29 mouse cellular contexts compared by ENCODE assay signal in the genomic region with DNA sequence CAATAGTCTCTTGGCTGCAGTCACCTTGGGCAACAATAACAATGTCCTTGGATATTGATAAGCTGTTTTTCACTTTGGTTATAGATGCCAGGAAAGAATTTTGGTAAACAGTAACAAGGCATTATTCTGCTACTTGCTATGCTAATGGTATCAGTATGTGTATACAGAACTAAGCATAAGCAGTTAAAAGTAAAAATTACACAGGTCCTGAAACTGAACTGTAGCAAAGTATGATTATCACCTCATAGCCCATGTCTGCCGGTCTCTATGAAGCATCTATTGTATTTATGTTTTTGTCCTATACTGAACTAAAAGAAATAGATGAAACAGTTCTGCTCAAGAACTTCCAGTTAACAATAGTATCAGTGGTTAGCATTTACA.
A peak's percentile ranks its signal among the peaks of the same experiment; 100 is the strongest.
DNase-seq lines count a peak whose midpoint lies in the region; ATAC-seq and TF ChIP-seq lines count a peak whose summit lies in the region.
"Had no signal": no experiment of that assay in that cellular context is flagged by ENCODE, and none has a peak within 500 bp of the region (broad histone marks: within the 10 kb centered on the region; RNA-seq: fewer than 3 reads in every experiment).

No protein-coding gene starts in this region.

- H3K9me3 ChIP-seq in forebrain, embryonic 15.5 days, result no peaks in the 10 kb centered on the region
- H3K9me3 ChIP-seq in forebrain, embryonic 12.5 days, result no peaks in the 10 kb centered on the region
- H3K9me3 ChIP-seq in midbrain, embryonic 11.5 days (ENCODE audit: control insufficient read depth, low read length), result no peaks in the 10 kb centered on the region
- H3K9me3 ChIP-seq in midbrain, postnatal 0 days (ENCODE audit: low read length), result no peaks in the 10 kb centered on the region
- H3K9me3 ChIP-seq in hindbrain, embryonic 14.5 days (ENCODE audit: control insufficient read depth, low read length), result no peaks in the 10 kb centered on the region
- H3K9me3 ChIP-seq in midbrain, embryonic 15.5 days, result no peaks in the 10 kb centered on the region
- H3K9me3 ChIP-seq: heart, embryonic 13.5 days; stomach, embryonic 15.5 days had no signal

- no peaks in the 10 kb centered on the region for H3K36me3 ChIP-seq in forebrain, embryonic 15.5 days
- H3K36me3 ChIP-seq in forebrain, embryonic 12.5 days (replicated peaks), result no peaks in the 10 kb centered on the region
- no peaks in the 10 kb centered on the region for H3K36me3 ChIP-seq in midbrain, embryonic 11.5 days (ENCODE audit: control insufficient read depth, insufficient read depth, low read length)
- no peaks in the 10 kb centered on the region for H3K36me3 ChIP-seq in midbrain, postnatal 0 days (ENCODE audit: insufficient read depth, low read length)
- H3K36me3 ChIP-seq in hindbrain, embryonic 14.5 days (replicated peaks; ENCODE audit: control insufficient read depth, insufficient read depth), result no peaks in the 10 kb centered on the region
- no peaks in the 10 kb centered on the region for H3K36me3 ChIP-seq in midbrain, embryonic 15.5 days (replicated peaks)
- H3K36me3 ChIP-seq: heart, embryonic 13.5 days; stomach, embryonic 15.5 days had no signal

- H3K4me3 ChIP-seq in forebrain, embryonic 15.5 days, result no peak overlapping the region
- H3K4me3 ChIP-seq in forebrain, embryonic 12.5 days (replicated peaks), result no peak overlapping the region
- no peak overlapping the region for H3K4me3 ChIP-seq in midbrain, embryonic 11.5 days (ENCODE audit: low read depth, low read length)
- no peak overlapping the region for H3K4me3 ChIP-seq in midbrain, postnatal 0 days (ENCODE audit: low read depth, low read length)
- H3K4me3 ChIP-seq in hindbrain, embryonic 14.5 days (replicated peaks; ENCODE audit: low read length), result no peak overlapping the region
- H3K4me3 ChIP-seq in midbrain, embryonic 15.5 days, result no peak overlapping the region
- H3K4me3 ChIP-seq: gastrocnemius, adult 2 months; heart, embryonic 13.5 days; stomach, embryonic 15.5 days had no signal

- no peak overlapping the region for H3K9ac ChIP-seq in forebrain, embryonic 15.5 days (replicated peaks)
- H3K9ac ChIP-seq in forebrain, embryonic 12.5 days, result no peak overlapping the region
- H3K9ac ChIP-seq in midbrain, embryonic 11.5 days (ENCODE audit: low read length), result no peak overlapping the region
- H3K9ac ChIP-seq in midbrain, postnatal 0 days (replicated peaks; ENCODE audit: low read length, poor library complexity, severe bottlenecking), result no peak overlapping the region
- H3K9ac ChIP-seq in hindbrain, embryonic 14.5 days, result no peak overlapping the region
- H3K9ac ChIP-seq in midbrain, embryonic 15.5 days, result no peak overlapping the region
- H3K9ac ChIP-seq: heart, embryonic 13.5 days; liver, embryonic 14.5 days; stomach, embryonic 15.5 days had no signal

- ATAC-seq in forebrain, embryonic 15.5 days (replicated peaks), result no peak
- no peak for ATAC-seq in forebrain, embryonic 12.5 days (ENCODE audit: low FRiP score)
- peak; percentile 52 for ATAC-seq in midbrain, embryonic 11.5 days (ENCODE audit: low FRiP score)
- no peak for ATAC-seq in midbrain, postnatal 0 days (ENCODE audit: low FRiP score)
- peak; percentile 7; the same call in 1 of the 2 replicates for ATAC-seq in hindbrain, embryonic 14.5 days (ENCODE audit: low FRiP score)
- ATAC-seq in midbrain, embryonic 15.5 days (replicated peaks), result peak; percentile 44; the same call in 1 of the 2 replicates
- ATAC-seq: intestine, embryonic 16.5 days; Patski had no signal

- peak; percentile 87 for DNase-seq in midbrain, embryonic 11.5 days (ENCODE audit: low spot score, missing footprints)
- no peak for DNase-seq in midbrain, postnatal 0 days (ENCODE audit: low spot score)
- no peak for DNase-seq in hindbrain, embryonic 14.5 days (ENCODE audit: low spot score)
- DNase-seq in urinary bladder, postnatal 14 days (ENCODE audit: low spot score), result no peak
- DNase-seq in embryo, embryonic 9.5 days (ENCODE audit: extremely low spot score), result no peak
- DNase-seq: adrenal gland, postnatal 10 days; cerebellum, adult 8-10 months; cerebellum, postnatal 25 days; gastrocnemius, adult 2 months; gastrocnemius, postnatal 36 days; heart, adult 18-20 months; heart, postnatal 14 days; kidney, adult 8-10 months; kidney, postnatal 4 days; layer of hippocampus, postnatal 36 days; liver; lung, adult 2 months; right cerebral cortex, postnatal 25 days; thymus, postnatal 14 days had no signal

- peak overlapping the region; percentile 37; the same call in 1 of the 2 replicates for H3K27ac ChIP-seq in forebrain, embryonic 15.5 days (replicated peaks)
- no peak overlapping the region for H3K27ac ChIP-seq in forebrain, embryonic 12.5 days
- no peak overlapping the region; the same call in 1 of the 2 replicates for H3K27ac ChIP-seq in midbrain, embryonic 11.5 days (ENCODE audit: low read depth, low read length)
- no peak overlapping the region for H3K27ac ChIP-seq in midbrain, postnatal 0 days (ENCODE audit: low read depth, low read length)
- H3K27ac ChIP-seq in hindbrain, embryonic 14.5 days, result 0 out of 2 replicates have a peak overlapping the region, but pooled peaks have one; percentile 7
- H3K27ac ChIP-seq in midbrain, embryonic 15.5 days, result no peak overlapping the region
- H3K27ac ChIP-seq: gastrocnemius, adult 2 months; heart, embryonic 13.5 days; kidney, postnatal 0 days; liver, embryonic 14.5 days; macrophage; stomach, embryonic 15.5 days had no signal

- H3K27me3 ChIP-seq in forebrain, embryonic 15.5 days, result peaks cover 19% of the 10 kb centered on the region
- peaks cover 24% of the 10 kb centered on the region for H3K27me3 ChIP-seq in forebrain, embryonic 12.5 days
- no peaks in the 10 kb centered on the region for H3K27me3 ChIP-seq in midbrain, embryonic 11.5 days (ENCODE audit: control insufficient read depth, insufficient read depth, low read length)
- no peaks in the 10 kb centered on the region for H3K27me3 ChIP-seq in midbrain, postnatal 0 days (ENCODE audit: insufficient read depth, low read length)
- no peaks in the 10 kb centered on the region for H3K27me3 ChIP-seq in hindbrain, embryonic 14.5 days (ENCODE audit: control insufficient read depth, insufficient read depth, low read length)
- no peaks in the 10 kb centered on the region for H3K27me3 ChIP-seq in midbrain, embryonic 15.5 days (replicated peaks)
- H3K27me3 ChIP-seq: heart, embryonic 13.5 days; Patski; stomach, embryonic 15.5 days had no signal

- WGBS in forebrain, embryonic 15.5 days, result 13% methylated on average over 1 of the region's 1 CpGs
- 32% methylated on average over 1 of the region's 1 CpGs for WGBS in forebrain, embryonic 12.5 days
- 39% methylated on average over 1 of the region's 1 CpGs for WGBS in midbrain, embryonic 11.5 days
- 23% methylated on average over 1 of the region's 1 CpGs for WGBS in midbrain, postnatal 0 days
- WGBS in hindbrain, embryonic 14.5 days, result 37% methylated on average over 1 of the region's 1 CpGs
- 29% methylated on average over 1 of the region's 1 CpGs for WGBS in midbrain, embryonic 15.5 days

- TF ChIP-seq CTCF in midbrain, postnatal 0 days (IDR thresholded peaks at IDR 0.05), result no peak

- H3K4me2 ChIP-seq in forebrain, embryonic 15.5 days (replicated peaks), result no peak overlapping the region
- no peak overlapping the region for H3K4me2 ChIP-seq in forebrain, embryonic 12.5 days
- no peak overlapping the region for H3K4me2 ChIP-seq in midbrain, embryonic 11.5 days
- H3K4me2 ChIP-seq in midbrain, postnatal 0 days (ENCODE audit: low read depth, low read length, poor library complexity, severe bottlenecking), result no peak overlapping the region
- H3K4me2 ChIP-seq in hindbrain, embryonic 14.5 days (replicated peaks), result no peak overlapping the region
- H3K4me2 ChIP-seq in midbrain, embryonic 15.5 days, result no peak overlapping the region
- H3K4me2 ChIP-seq: heart, embryonic 13.5 days; stomach, embryonic 15.5 days had no signal

- H3K4me1 ChIP-seq in forebrain, embryonic 15.5 days, result peaks cover 17% of the 10 kb centered on the region
- peaks cover 16% of the 10 kb centered on the region for H3K4me1 ChIP-seq in forebrain, embryonic 12.5 days
- peaks cover 5% of the 10 kb centered on the region; the same call in 1 of the 2 replicates for H3K4me1 ChIP-seq in midbrain, embryonic 11.5 days (ENCODE audit: control insufficient read depth, insufficient read depth, low read length)
- no peaks in the 10 kb centered on the region for H3K4me1 ChIP-seq in midbrain, postnatal 0 days (ENCODE audit: insufficient read depth, low read length)
- no peaks in the 10 kb centered on the region; the same call in 1 of the 2 replicates for H3K4me1 ChIP-seq in hindbrain, embryonic 14.5 days (replicated peaks; ENCODE audit: control insufficient read depth, insufficient read depth, low read length)
- peaks cover 5% of the 10 kb centered on the region; the same call in 1 of the 2 replicates for H3K4me1 ChIP-seq in midbrain, embryonic 15.5 days
- H3K4me1 ChIP-seq: heart, embryonic 13.5 days; stomach, embryonic 15.5 days had no signal

Comparison
In these comparisons a context has a peak if more than half of its experiments do, and no peak if none do; other contexts are left out.
1. ATAC-seq: peak in midbrain, embryonic 11.5 days (single experiment), hindbrain, embryonic 14.5 days (single experiment) and midbrain, embryonic 15.5 days (single experiment); none in forebrain, embryonic 15.5 days (single experiment), forebrain, embryonic 12.5 days (single experiment) and midbrain, postnatal 0 days (single experiment).
2. H3K27ac ChIP-seq: peak in forebrain, embryonic 15.5 days (single experiment) and hindbrain, embryonic 14.5 days (single experiment); none in forebrain, embryonic 12.5 days (single experiment), midbrain, embryonic 11.5 days (single experiment), midbrain, postnatal 0 days (single experiment) and midbrain, embryonic 15.5 days (single experiment).